Mouse (Mus musculus): Measurements from ENCODE around the gene Mfsd8.
"Not testable (repeated sequence)": the region's sequence is repeated elsewhere in the genome, so short reads cannot be mapped to it uniquely, and the experiment has no call there.

- not testable (repeated sequence) for TF ChIP-seq ZNF384 (IDR thresholded peaks at IDR 0.05; ENCODE audit: low read depth, low read length); POLR2A (IDR thresholded peaks at IDR 0.05; ENCODE audit: low read depth, low read length); MEF2A (IDR thresholded peaks at IDR 0.05; ENCODE audit: borderline replicate concordance, low read depth, low read length); CHD1 (IDR thresholded peaks at IDR 0.05; ENCODE audit: low read depth, low read length); SMC3 (IDR thresholded peaks at IDR 0.05; ENCODE audit: low read depth, low read length); KAT2A (IDR thresholded peaks at IDR 0.05; ENCODE audit: insufficient replicate concordance, low read length); IRF4 (IDR thresholded peaks at IDR 0.05; ENCODE audit: low read depth, low read length); CTCF (conservative IDR thresholded peaks at IDR 0.05 in 1 of 2, IDR thresholded peaks at IDR 0.05 in 1 of 2; ENCODE audit: low read depth in 2 of 2, low read length in 2 of 2)
Observed at GRCm38 (mm10) chr3:40853123-40853738, 6.5 kb upstream of the Mfsd8 start.
